Mouse (Mus musculus): ENCODE measurements around the gene Rmdn3. TPM values are rescaled to one million over a fixed set of nuclear protein-coding genes. Genes with fewer than 3 reads are reported as not detected.

The Rmdn3 gene
- total and polyA plus RNA-seq, 2 experiments from 2014 or later = 34.7 to 39.8 TPM

DNA sequence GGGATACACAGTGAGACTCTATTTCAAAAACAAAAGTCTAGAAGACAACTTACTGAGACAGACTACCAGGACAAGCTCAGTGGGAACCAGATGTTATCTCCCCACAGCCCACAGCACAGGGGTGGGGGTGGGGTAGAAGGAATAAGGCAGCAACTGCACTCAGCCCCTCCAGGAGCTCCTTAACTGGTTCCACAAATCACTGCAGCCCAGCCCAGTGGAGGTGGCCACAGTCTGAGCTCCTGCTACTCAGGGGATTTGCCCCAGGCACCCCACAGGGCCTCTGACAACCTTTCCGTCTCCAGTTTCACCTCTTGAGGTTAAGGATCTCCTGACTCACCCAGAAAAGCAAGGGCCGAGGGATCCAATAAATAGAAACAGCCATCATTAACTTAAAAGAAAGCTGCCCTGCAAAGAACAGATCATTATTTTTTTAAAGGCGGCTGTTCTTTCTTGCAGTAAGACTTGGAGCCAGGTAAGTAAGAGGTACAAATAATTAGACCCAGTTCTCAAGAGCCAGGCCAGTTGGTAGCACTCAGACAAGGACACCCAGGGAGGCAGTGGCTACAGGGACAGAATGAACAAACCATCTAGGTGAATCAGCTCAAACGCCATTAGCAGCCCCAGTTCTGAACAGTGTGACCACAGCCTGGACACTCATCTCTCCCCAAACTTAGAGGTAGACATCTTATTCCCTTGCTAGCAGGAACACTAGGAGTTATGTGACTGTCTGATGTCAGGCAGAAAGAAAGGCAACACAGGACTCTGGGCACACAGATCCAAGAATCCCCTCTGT, 39.7 kb upstream of the Rmdn3 start:
- Histone ChIP-seq H3K9me3 (ENCODE audit: low read length) (no peaks in the 10 kb centered on the region), H3K36me3 (ENCODE audit: insufficient read depth, low read length) (no peaks in the 10 kb centered on the region), H3K4me1 (ENCODE audit: insufficient read depth, low read length) (no peaks in the 10 kb centered on the region), H3K27me3 (ENCODE audit: insufficient read depth, low read length) (no peaks in the 10 kb centered on the region), H3K27ac (no peak overlapping the region), H3K4me2 (ENCODE audit: low read depth, low read length) (no peak overlapping the region), H3K9ac (replicated peaks; ENCODE audit: low read length) (no peak overlapping the region), H3K4me3 (ENCODE audit: low read length) (no peak overlapping the region)
- TF ChIP-seq CTCF (IDR thresholded peaks at IDR 0.05; ENCODE audit: low read depth) = no peak
- DNase-seq (ENCODE audit: low spot score) (no peak), ATAC-seq (no peak)
- WGBS = 52% methylated on average over 4 of the region's 4 CpGs

DNA sequence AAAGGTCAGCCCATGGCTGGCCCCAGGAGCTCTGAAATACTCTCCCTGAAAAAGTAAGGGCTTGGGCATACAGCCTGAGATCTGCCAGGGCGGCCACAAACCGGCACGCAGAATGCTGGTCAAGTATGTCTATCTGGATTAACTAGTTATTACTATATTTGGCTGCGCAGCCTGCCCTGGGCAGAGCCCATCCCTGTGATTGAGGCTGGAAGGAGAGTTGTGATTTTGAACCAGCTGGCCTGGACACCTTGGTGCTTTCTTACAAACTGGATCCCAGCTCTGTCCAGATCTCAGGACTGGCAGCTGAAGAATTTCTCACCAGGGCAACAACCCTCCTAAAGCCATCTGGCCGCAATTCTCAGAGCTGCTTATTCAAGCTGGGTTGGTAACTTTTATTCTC, 37.3 kb upstream of the Rmdn3 start:
- no peaks in the 10 kb centered on the region for H3K4me1 ChIP-seq (ENCODE audit: insufficient read depth, low read length)
- no peak overlapping the region for H3K4me3 ChIP-seq (ENCODE audit: low read length)
- WGBS = 71% methylated on average over 5 of the region's 5 CpGs
- ATAC-seq = no peak
- H3K27me3 ChIP-seq (ENCODE audit: insufficient read depth, low read length) = no peaks in the 10 kb centered on the region
- no peak overlapping the region for H3K27ac ChIP-seq
- H3K4me2 ChIP-seq (ENCODE audit: low read depth, low read length) = no peak overlapping the region
- H3K36me3 ChIP-seq (ENCODE audit: insufficient read depth, low read length) = no peaks in the 10 kb centered on the region
- H3K9ac ChIP-seq (replicated peaks; ENCODE audit: low read length) = no peak overlapping the region
- H3K9me3 ChIP-seq (ENCODE audit: low read length) = no peaks in the 10 kb centered on the region
- no peak for TF ChIP-seq CTCF (IDR thresholded peaks at IDR 0.05; ENCODE audit: low read depth)
- peak; percentile 23 for DNase-seq (ENCODE audit: low spot score)

DNA sequence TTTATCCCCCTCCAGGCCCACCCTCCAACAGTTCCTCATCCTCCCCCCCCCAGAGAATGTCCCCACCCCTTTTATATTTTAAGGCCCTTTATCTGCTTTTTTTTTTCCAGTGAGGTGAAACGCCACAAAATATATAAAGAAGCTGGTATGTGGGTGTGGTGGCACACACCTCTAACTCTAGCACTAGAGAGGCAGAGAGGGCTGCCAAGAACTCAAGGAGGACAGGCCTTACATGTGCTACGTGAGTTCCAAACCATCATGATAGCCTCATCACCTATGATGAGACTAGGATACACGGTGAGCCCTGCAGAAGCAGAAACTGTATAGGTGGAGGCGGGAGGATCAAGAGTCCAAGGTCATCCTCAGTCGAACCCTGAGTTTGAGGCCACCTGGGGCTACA, 34.1 kb upstream of the Rmdn3 start:
- no peak overlapping the region for H3K27ac ChIP-seq
- DNase-seq (ENCODE audit: low spot score) (no peak), ATAC-seq (no peak)
- H3K36me3 ChIP-seq (ENCODE audit: insufficient read depth, low read length) = no peaks in the 10 kb centered on the region
- no peak for TF ChIP-seq CTCF (IDR thresholded peaks at IDR 0.05; ENCODE audit: low read depth)
- no peaks in the 10 kb centered on the region for H3K27me3 ChIP-seq (ENCODE audit: insufficient read depth, low read length)
- H3K4me2 ChIP-seq (ENCODE audit: low read depth, low read length) = no peak overlapping the region
- no peak overlapping the region for H3K9ac ChIP-seq (replicated peaks; ENCODE audit: low read length)
- no peaks in the 10 kb centered on the region for H3K4me1 ChIP-seq (ENCODE audit: insufficient read depth, low read length)
- 85% methylated on average over 5 of the region's 5 CpGs for WGBS
- H3K4me3 ChIP-seq (ENCODE audit: low read length) = no peak overlapping the region
- no peaks in the 10 kb centered on the region for H3K9me3 ChIP-seq (ENCODE audit: low read length)

DNA sequence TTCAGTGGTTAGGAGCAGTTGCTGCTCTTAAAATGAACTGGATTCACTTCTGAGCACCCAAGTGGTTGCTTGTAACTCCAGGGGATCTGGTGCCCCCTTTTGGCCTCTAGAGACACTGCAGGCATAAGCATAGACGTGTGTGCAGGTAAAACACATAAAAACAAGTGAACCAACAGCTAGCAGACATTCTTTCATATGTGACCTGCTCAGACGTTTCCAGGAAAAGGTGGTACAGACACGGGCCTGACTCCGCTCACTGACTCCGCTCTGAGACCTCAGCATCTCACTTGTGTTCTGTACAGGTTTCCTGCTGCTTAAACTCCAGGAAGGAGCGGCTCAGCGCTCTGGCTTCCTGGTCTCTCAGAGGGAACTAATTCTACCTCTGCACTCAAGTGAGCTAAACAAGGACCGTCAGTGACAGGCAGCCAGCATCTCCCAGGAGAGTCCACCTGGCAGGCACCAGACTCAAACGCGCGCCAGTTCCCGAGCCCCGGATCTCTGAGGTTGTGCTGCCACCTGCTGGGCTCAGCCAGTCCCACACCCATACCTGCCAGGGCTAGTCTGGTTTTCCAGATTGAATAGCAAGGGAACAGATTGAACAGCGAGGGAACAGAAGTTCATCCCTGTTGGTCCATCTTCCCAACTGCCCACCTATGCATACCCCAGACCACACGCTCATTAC, 32.3 kb upstream of the Rmdn3 start:
- Histone ChIP-seq H3K4me1 (ENCODE audit: insufficient read depth, low read length) (no peaks in the 10 kb centered on the region), H3K36me3 (ENCODE audit: insufficient read depth, low read length) (peaks cover 2% of the 10 kb centered on the region; the same call in 1 of the 2 replicates), H3K27ac (no peak overlapping the region), H3K9ac (replicated peaks; ENCODE audit: low read length) (no peak overlapping the region), H3K4me2 (ENCODE audit: low read depth, low read length) (peak overlapping the region; percentile 59), H3K4me3 (ENCODE audit: low read length) (peak overlapping the region; percentile 19), H3K9me3 (ENCODE audit: low read length) (no peaks in the 10 kb centered on the region), H3K27me3 (ENCODE audit: insufficient read depth, low read length) (no peaks in the 10 kb centered on the region)
- TF ChIP-seq CTCF (IDR thresholded peaks at IDR 0.05; ENCODE audit: low read depth) = peak; percentile 88
- DNase-seq (ENCODE audit: low spot score) (peak; percentile 85), ATAC-seq (peak; percentile 91)
- WGBS = 6% methylated on average over 15 of the region's 15 CpGs

DNA sequence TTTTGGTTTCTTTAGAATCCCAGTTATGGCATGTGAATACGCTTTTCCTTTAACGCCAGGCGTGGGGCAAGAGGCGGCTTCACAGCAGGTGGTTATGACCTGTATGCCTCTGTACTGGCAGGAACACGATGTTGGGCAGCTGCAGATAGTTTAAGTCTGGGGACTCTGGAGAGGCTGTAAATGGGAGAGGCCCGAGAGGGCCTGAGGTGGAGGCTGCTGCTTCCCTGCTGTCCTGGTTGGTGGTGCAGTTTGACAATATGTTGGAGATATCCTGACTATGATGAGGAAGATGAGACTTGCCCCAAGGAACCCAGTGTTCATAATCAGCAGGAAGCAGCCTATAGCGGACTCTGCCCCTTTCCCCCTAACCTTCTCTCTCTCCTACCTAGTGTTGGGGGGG, 26.1 kb upstream of the Rmdn3 start:
- no peak for DNase-seq (ENCODE audit: low spot score)
- H3K4me2 ChIP-seq (ENCODE audit: low read depth, low read length) = no peak overlapping the region

DNA sequence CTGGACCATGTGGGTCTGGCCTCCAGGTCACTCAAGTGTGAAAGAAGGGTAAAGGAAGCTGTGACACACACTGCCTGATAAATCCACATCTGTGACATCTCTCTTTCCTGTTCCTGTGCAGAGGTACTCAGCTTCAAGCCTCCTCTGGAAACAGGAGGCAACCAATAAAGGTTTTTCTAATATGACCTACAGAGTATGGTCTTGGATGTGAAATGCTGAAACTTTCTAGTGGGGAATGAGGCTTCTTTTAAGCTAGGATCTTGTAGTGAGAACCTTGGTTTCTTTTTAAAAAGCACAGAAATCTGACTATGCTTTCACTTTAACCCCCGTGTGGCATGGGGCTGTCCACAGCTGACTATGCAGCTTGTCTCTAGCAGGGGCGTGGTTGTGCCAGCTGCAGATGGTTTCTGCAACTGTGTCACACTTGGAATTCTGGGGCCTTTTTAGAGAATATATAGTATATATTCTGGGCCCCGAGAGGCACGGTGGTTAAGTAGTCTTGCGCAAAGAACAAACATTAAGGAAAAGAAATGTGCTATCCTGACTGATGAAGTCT, 20.6 kb upstream of the Rmdn3 start:
- Histone ChIP-seq H3K9ac (replicated peaks; ENCODE audit: low read length) (no peak overlapping the region), H3K36me3 (ENCODE audit: insufficient read depth, low read length) (peaks cover 29% of the 10 kb centered on the region), H3K27me3 (ENCODE audit: insufficient read depth, low read length) (no peaks in the 10 kb centered on the region), H3K4me3 (ENCODE audit: low read length) (no peak overlapping the region), H3K9me3 (ENCODE audit: low read length) (no peaks in the 10 kb centered on the region), H3K4me1 (ENCODE audit: insufficient read depth, low read length) (peaks cover 8% of the 10 kb centered on the region; the same call in 1 of the 2 replicates), H3K27ac (no peak overlapping the region), H3K4me2 (ENCODE audit: low read depth, low read length) (no peak overlapping the region)
- no peak for DNase-seq (ENCODE audit: low spot score)
- ATAC-seq = no peak
- TF ChIP-seq CTCF (IDR thresholded peaks at IDR 0.05; ENCODE audit: low read depth) = no peak
- WGBS = 92% methylated on average over 5 of the region's 5 CpGs

More for the DNA sequence above, 26.1 kb upstream of the Rmdn3 start:
- no peaks in the 10 kb centered on the region for H3K27me3 ChIP-seq (ENCODE audit: insufficient read depth, low read length)
- no peaks in the 10 kb centered on the region for H3K4me1 ChIP-seq (ENCODE audit: insufficient read depth, low read length)
- 74% methylated on average over 7 of the region's 7 CpGs for WGBS
- TF ChIP-seq CTCF (IDR thresholded peaks at IDR 0.05; ENCODE audit: low read depth) = no peak
- H3K4me3 ChIP-seq (ENCODE audit: low read length) = no peak overlapping the region
- H3K9me3 ChIP-seq (ENCODE audit: low read length) = no peaks in the 10 kb centered on the region
- H3K9ac ChIP-seq (replicated peaks; ENCODE audit: low read length) = no peak overlapping the region
- no peak overlapping the region for H3K27ac ChIP-seq
- no peak for ATAC-seq
- H3K36me3 ChIP-seq (ENCODE audit: insufficient read depth, low read length) = peaks cover 38% of the 10 kb centered on the region

Data from hindbrain, postnatal 0 days (tissue).